Mouse (Mus musculus) gastrocnemius, postnatal 4 days (tissue): ENCODE measurements at regions not wholly inside any gene's neighbourhood (a gene's known extent, or its start where the extent isn't known, plus 50 kb on each side); places are given as distances from the start of the nearest gene placed in this dataset.

Source experiments
- DNase-seq, 2 experiments: peaks; one replicate each; pipeline ENCODE4 v3.0.0; 2021 to 2022; ENCODE audit warnings: low spot score in 2 of 2, mixed read lengths in 2 of 2

- DNase-seq = no peak
Observed at GRCm38 (mm10) chr13:75204417-75204816, 114.8 kb downstream of the Pcsk1 start.

- DNase-seq = no peak
Observed at GRCm38 (mm10) chr13:75223944-75224343, 134.3 kb downstream of the Pcsk1 start.

DNA sequence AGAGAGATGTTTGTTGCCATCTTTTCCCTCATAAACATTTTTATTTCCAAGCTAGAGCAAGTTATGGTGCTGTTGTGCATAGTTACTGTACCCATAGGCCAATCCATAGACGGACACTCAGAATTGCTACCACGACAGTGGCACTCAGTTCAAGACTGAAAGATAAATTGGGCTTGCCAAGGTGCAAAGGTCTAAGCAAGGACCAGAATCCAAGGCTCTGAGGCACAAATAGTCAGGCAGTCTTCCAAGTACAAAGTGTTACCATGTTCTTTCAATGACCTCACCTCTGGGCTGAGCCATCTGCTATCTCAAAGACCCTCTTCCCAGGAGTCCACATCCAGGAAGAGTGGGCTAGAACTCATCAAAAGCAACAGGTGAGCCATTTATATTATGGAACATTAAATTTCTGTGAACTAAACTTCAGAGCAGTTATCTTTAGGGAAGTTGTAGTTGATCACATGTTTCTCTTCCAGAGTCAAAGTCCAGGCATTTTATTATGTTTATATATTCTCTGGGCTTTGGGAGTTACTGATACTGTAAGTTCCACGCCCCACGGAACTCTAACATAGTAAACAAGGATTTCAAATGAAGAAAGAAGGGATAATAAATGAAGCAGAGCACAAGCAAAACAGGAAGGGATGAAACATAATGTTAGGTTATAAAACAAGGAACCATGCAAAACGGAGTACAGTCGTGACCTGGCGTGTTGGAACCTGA is 136.1 kb downstream of the Pcsk1 start:
- DNase-seq = no peak

- DNase-seq = peak in 1 of 2 experiments; percentile 35
Observed at GRCm38 (mm10) chr13:75227616-75228277, 138.1 kb downstream of the Pcsk1 start.

- DNase-seq = no peak
Observed at GRCm38 (mm10) chr13:75236424-75236823, 146.8 kb downstream of the Pcsk1 start.
